Mouse (Mus musculus) lung, embryonic 15.5 days (tissue): Measurements from ENCODE around the gene Slc6a20b. TPM values are rescaled to one million over a fixed set of nuclear protein-coding genes. Genes with fewer than 3 reads are reported as not detected.

Source experiments
- ATAC-seq: fragments of 200-750 bp; cut with Nextera tagmentation; 2 replicates; pipeline ENCODE4 v1.8.0; 2017; ENCODE audit warnings: moderate number of reproducible peaks, borderline replicate concordance; ENCODE audit not compliant: low FRiP score, low TSS enrichment; ENCODE audit errors: extremely low read depth
- H3K27ac ChIP-seq: fragments of 300-500 bp; sonication (generic); 2 replicates; pipeline ENCODE4 v1.5.1; 2015; ENCODE audit warnings: moderate library complexity, mild to moderate bottlenecking, inconsistent platforms
- H3K27me3 ChIP-seq: fragments of 300-500 bp; sonication (generic); 2 replicates; pipeline ENCODE4 v1.6.1; 2015; ENCODE audit warnings: inconsistent platforms
- H3K36me3 ChIP-seq: fragments of 300-500 bp; sonication (generic); 2 replicates; pipeline ENCODE4 v1.6.1; 2015; ENCODE audit warnings: inconsistent platforms
- H3K4me1 ChIP-seq: fragments of 300-500 bp; sonication (generic); 2 replicates; pipeline ENCODE4 v1.6.1; 2015; ENCODE audit warnings: inconsistent platforms
- H3K4me2 ChIP-seq: fragments of 300-500 bp; sonication (generic); 2 replicates; pipeline ENCODE4 v1.6.1; 2015; ENCODE audit warnings: inconsistent platforms, mild to moderate bottlenecking, moderate library complexity
- H3K4me3 ChIP-seq: fragments of 300-500 bp; sonication (generic); 2 replicates; pipeline ENCODE4 v1.5.1; 2015; ENCODE audit warnings: mild to moderate bottlenecking, inconsistent platforms
- H3K9ac ChIP-seq: fragments of 300-500 bp; sonication (generic); 2 replicates; pipeline ENCODE4 v1.6.1; 2015; ENCODE audit warnings: inconsistent platforms
- H3K9me3 ChIP-seq: fragments of 300-500 bp; sonication (generic); 2 replicates; pipeline ENCODE4 v1.6.1; 2016; ENCODE audit warnings: inconsistent platforms
- WGBS: fragments of 180-500 bp; shearing (Covaris S2); methylation state at CpG from one replicate; pipeline ENCODE4 v1.1.7; 2015; 5-methylcytosine and 5-hydroxymethylcytosine counted together
- polyA plus RNA-seq: library from polyadenylated mRNA; unstranded; fragments of >200 nt; fragmentation: Nextera tagmentation; extraction: Ambion mirVana; gene quantifications from 2 replicates; pipeline ENCODE4 v1.2.1, GENCODE M21; 2015

Slc6a20b gene
- polyA plus RNA-seq, 1 experiment from 2014 or later = 0.15 TPM

DNA sequence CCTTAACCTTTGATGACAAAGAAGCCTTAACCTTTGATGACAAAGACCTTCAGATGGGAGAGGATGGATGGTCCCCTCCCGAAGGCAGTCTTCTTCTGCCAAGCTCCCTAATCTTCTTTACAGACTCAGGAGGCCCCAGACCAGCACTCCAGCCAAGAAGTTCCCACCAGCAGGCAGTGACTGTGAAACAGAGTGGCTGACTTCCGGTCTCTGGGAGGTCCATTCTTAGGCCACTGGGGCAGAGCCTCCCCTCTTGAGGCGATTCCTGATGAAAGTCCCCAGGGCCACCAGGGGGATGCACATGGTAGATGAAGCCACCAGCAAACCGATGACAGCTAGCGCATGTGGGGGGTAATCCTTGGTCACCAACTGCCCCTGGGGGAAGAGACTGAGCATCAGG is 4.4 kb upstream of the Slc6a20b start:
- 55% methylated on average over 5 of the region's 5 CpGs for WGBS
- Histone ChIP-seq H3K4me2 (no peak overlapping the region), H3K27ac (no peak overlapping the region), H3K36me3 (no peaks in the 10 kb centered on the region), H3K9me3 (no peaks in the 10 kb centered on the region), H3K27me3 (no peaks in the 10 kb centered on the region), H3K9ac (no peak overlapping the region), H3K4me3 (no peak overlapping the region), H3K4me1 (no peaks in the 10 kb centered on the region)
- ATAC-seq = no peak

DNA sequence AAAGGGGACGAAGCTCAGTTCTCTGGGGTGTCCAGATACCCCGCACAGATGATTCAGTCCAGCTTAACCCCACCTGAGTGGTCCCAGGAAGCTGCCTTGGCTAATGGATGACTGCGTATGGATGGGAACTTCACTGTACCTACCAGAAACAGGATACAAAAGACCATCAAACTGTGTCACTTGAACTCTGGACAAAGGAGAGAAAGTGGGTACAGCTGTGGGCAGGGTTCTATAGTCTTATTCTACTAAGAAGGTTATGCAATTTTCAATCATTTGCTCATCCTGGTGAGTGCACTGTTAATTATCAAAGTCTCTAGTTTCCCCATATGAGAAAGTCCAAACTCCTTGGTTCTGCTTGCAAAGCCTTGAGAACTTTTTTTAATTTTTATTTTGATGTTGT is 628 bp upstream of the Slc6a20b start:
- Histone ChIP-seq H3K27ac (no peak overlapping the region), H3K9ac (no peak overlapping the region), H3K27me3 (no peaks in the 10 kb centered on the region), H3K36me3 (no peaks in the 10 kb centered on the region), H3K9me3 (no peaks in the 10 kb centered on the region), H3K4me2 (no peak overlapping the region), H3K4me1 (no peaks in the 10 kb centered on the region), H3K4me3 (no peak overlapping the region)
- 77% methylated on average over 3 of the region's 3 CpGs for WGBS
- no peak for ATAC-seq

DNA sequence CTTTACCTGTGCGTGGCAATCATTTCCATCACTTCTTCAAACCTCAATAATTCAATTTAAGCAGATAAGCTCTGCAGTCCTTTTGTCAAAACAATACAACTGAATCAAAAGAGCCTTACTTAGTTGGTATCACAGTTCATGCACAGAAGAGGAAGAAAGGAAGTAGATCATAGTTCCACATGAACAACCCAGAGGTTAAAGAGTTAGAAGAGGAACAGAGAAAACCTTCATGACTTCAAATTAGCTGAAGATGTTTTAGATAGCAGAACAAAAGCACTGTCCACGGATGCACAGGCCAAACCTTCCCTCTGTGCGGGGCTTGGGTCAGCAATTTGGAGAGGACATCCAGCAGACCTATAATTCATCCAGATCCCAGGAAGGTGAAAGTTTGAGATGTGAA is 699 bp downstream of the Slc6a20b start:
- H3K4me1 ChIP-seq = no peaks in the 10 kb centered on the region
- 80% methylated on average over 3 of the region's 3 CpGs for WGBS

DNA sequence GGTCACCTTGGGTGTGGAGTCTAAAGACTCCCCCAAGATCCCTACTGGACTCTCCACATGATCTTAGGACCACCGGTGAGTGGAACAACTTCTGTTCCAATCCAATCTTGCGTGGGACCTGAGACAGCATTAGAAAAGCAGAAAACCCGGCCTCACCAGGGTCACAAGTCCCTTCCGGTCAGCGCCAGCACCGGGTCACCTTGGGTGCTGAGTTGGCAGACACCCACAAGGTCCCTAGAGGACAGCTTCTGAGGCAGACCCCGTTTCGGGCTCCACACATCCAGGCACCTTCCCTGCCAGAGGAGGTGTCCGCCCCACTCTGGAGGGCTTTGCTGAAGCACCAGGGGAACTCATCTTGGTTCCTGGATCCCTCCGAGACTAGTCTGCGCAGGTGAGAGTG is 6.5 kb downstream of the Slc6a20b start:
- H3K9me3 ChIP-seq = no peaks in the 10 kb centered on the region
- ATAC-seq = no peak
- H3K27me3 ChIP-seq = no peaks in the 10 kb centered on the region
- 90% methylated on average over 11 of the region's 11 CpGs for WGBS
- H3K27ac ChIP-seq = no peak overlapping the region
- H3K36me3 ChIP-seq = no peaks in the 10 kb centered on the region
- no peak overlapping the region for H3K4me3 ChIP-seq
- no peaks in the 10 kb centered on the region for H3K4me1 ChIP-seq
- H3K4me2 ChIP-seq = no peak overlapping the region
- H3K9ac ChIP-seq = no peak overlapping the region

More for the DNA sequence above, 699 bp downstream of the Slc6a20b start:
- no peak overlapping the region for H3K27ac ChIP-seq
- no peak for ATAC-seq
- no peaks in the 10 kb centered on the region for H3K36me3 ChIP-seq
- H3K4me2 ChIP-seq = no peak overlapping the region
- H3K9ac ChIP-seq = no peak overlapping the region
- H3K4me3 ChIP-seq = no peak overlapping the region
- no peaks in the 10 kb centered on the region for H3K27me3 ChIP-seq
- no peaks in the 10 kb centered on the region for H3K9me3 ChIP-seq

DNA sequence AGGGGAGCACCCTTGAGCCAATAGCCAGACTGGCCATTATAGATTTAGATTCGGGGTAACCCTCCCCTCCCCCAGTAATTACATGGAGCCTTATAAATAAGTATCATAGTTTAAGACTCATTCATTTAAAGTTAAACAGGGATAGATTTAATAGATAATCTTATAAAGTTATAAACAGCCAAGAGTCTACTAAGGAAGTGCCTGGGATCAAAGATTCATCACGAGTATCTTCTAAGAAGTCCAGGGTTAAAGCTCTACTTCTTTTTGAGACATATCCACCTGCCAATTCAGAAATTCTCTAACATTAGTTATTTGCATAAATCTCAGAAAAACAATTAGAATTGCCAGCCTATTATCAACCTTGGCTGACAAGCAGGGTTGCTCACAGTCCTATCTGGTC is 7.6 kb downstream of the Slc6a20b start:
- Histone ChIP-seq H3K36me3 (no peaks in the 10 kb centered on the region), H3K4me2 (no peak overlapping the region), H3K9me3 (no peaks in the 10 kb centered on the region), H3K27ac (no peak overlapping the region), H3K9ac (no peak overlapping the region), H3K4me3 (no peak overlapping the region), H3K27me3 (no peaks in the 10 kb centered on the region), H3K4me1 (no peaks in the 10 kb centered on the region)
- ATAC-seq = no peak
- 74% methylated on average over 2 of the region's 2 CpGs for WGBS

DNA sequence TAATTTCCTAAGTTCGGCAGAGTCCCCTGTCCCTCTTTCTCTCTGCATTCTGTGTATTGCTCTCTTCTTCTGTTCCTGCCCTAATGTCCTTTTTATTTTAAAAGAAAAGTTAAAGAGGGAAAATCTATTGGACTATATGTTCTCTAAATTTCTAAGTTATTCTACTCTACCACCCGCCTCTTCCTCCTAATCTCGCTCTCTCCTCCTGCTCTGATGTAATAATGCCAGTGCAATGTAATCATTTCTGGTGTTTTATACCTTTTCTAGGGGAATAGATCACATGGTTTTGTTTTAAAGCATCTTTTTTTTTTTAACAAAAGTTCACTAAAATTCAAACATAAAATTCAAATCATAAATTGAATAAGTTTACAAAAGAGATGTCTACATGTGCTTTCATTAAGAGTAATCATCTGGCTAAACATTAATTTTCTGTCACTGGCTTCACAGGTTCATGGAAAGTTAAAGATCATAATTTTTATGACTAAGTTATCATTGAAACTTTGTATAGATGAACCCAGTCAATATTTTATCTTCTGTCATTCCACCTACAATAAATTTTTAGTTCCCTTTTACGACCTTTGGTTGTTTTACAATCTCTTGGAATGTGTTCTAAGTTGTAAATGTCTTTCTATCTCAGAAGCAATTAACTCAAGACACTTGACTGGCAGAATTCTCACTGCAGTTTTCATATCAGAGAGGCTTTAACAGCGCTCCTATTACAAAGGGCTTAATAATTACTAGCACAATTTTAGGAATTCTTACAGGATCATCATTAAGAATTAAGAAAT is 11.9 kb downstream of the Slc6a20b start:
- no peaks in the 10 kb centered on the region for H3K36me3 ChIP-seq
- H3K4me3 ChIP-seq = no peak overlapping the region
- no peak overlapping the region for H3K9ac ChIP-seq
- 81% methylated on average over 5 of the region's 5 CpGs for WGBS
- H3K9me3 ChIP-seq = no peaks in the 10 kb centered on the region
- no peaks in the 10 kb centered on the region for H3K27me3 ChIP-seq
- no peak for ATAC-seq
- no peak overlapping the region for H3K4me2 ChIP-seq
- no peak overlapping the region for H3K27ac ChIP-seq
- H3K4me1 ChIP-seq = no peaks in the 10 kb centered on the region

DNA sequence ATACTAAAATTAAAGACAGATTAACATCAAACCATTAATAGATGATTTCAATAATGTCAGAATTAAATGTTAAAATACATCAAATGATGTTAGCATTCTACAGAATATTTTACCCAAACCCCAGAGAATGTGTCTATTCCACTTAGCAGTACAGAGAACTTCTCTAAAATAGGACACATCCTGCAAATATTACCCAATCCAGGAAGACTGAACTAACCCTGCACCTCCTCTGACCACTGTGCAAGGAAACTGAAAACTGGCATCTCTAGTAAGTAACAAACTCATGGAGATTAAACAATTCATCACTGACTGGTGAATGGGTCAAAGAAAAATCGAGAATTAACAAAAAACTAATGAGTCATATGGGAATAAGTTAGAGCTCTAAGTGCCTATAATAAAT is 30.8 kb downstream of the Slc6a20b start:
- Histone ChIP-seq H3K4me1 (no peaks in the 10 kb centered on the region), H3K4me2 (no peak overlapping the region), H3K9me3 (no peaks in the 10 kb centered on the region), H3K27ac (no peak overlapping the region), H3K27me3 (no peaks in the 10 kb centered on the region), H3K36me3 (no peaks in the 10 kb centered on the region), H3K4me3 (no peak overlapping the region), H3K9ac (no peak overlapping the region)
- no peak for ATAC-seq
- WGBS = 66% methylated on average over 1 of the region's 1 CpGs

DNA sequence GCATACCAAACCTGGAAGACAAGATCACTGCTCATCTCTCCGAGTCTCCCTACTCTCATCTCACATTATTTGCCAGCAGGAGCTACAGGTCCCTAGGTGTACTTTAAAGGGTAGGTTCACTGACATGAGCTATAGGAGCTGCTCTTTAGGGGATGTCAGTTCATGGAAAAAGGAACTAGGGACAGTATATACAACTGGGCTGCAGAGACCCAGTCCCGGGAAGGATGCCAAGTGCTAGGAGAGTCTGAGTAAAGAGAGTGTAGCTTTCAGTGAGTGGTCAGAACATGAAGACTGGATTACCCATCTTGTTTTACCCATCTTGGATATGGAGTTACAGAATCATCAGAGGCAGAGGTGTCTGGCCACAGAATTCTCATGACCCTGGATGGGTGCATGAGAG is 35.0 kb downstream of the Slc6a20b start:
- no peak overlapping the region for H3K4me3 ChIP-seq
- WGBS = 86% methylated on average over 2 of the region's 2 CpGs
- H3K4me2 ChIP-seq = no peak overlapping the region
- no peaks in the 10 kb centered on the region for H3K4me1 ChIP-seq
- H3K9me3 ChIP-seq = no peaks in the 10 kb centered on the region
- ATAC-seq = no peak
- no peak overlapping the region for H3K27ac ChIP-seq
- H3K27me3 ChIP-seq = no peaks in the 10 kb centered on the region
- no peak overlapping the region for H3K9ac ChIP-seq
- H3K36me3 ChIP-seq = peaks cover 14% of the 10 kb centered on the region; the same call in 1 of the 2 replicates

DNA sequence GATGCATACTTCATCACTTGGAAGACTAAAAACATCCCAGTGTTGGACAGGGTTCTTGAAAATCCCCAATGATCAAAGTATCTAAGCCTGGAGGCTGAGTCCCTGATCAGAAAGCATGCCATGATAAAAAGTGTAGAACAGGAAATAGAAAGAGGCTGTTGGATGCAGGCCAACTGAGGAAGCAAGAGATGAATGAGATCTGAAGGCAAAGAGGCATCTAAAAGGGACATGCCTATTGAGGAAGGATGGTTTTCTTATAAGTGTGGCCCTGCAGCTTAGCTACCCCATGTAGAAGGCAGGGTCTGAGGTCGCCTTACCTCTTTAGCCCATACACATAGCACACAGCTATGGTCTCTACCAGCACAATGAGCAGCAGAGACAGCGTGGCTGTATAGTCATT is 35.5 kb downstream of the Slc6a20b start:
- WGBS = 81% methylated on average over 2 of the region's 2 CpGs
- no peak for ATAC-seq
- H3K9me3 ChIP-seq = no peaks in the 10 kb centered on the region
- H3K9ac ChIP-seq = no peak overlapping the region
- no peaks in the 10 kb centered on the region for H3K27me3 ChIP-seq
- H3K36me3 ChIP-seq = peaks cover 14% of the 10 kb centered on the region; the same call in 1 of the 2 replicates
- no peak overlapping the region for H3K27ac ChIP-seq
- no peak overlapping the region for H3K4me3 ChIP-seq
- no peak overlapping the region for H3K4me2 ChIP-seq
- no peaks in the 10 kb centered on the region for H3K4me1 ChIP-seq

DNA sequence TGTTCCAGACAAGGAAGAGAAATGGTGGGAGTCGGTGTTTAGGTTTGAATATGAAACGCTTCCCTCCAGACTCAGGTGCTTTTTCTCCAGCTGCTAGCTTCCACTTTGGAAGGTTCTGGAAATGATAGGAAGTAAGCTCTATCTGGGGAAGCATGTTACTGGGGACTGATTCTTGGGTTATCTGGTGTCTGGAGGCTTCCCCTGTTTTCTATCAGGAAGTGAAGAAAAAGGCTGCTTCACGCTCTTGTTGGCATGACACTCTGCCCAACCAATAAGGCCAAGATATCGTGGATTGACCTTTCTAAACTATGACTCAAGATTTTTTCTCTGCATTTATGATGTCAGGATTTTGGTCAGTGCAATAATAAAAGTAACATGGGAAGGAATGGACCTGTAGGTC is 37.2 kb downstream of the Slc6a20b start:
- H3K27ac ChIP-seq = no peak overlapping the region
- peaks cover 14% of the 10 kb centered on the region; the same call in 1 of the 2 replicates for H3K36me3 ChIP-seq
- no peak overlapping the region for H3K4me3 ChIP-seq
- no peak overlapping the region for H3K4me2 ChIP-seq
- H3K27me3 ChIP-seq = no peaks in the 10 kb centered on the region
- H3K4me1 ChIP-seq = no peaks in the 10 kb centered on the region
- WGBS = 94% methylated on average over 4 of the region's 4 CpGs
- H3K9ac ChIP-seq = no peak overlapping the region
- no peaks in the 10 kb centered on the region for H3K9me3 ChIP-seq
- ATAC-seq = no peak

DNA sequence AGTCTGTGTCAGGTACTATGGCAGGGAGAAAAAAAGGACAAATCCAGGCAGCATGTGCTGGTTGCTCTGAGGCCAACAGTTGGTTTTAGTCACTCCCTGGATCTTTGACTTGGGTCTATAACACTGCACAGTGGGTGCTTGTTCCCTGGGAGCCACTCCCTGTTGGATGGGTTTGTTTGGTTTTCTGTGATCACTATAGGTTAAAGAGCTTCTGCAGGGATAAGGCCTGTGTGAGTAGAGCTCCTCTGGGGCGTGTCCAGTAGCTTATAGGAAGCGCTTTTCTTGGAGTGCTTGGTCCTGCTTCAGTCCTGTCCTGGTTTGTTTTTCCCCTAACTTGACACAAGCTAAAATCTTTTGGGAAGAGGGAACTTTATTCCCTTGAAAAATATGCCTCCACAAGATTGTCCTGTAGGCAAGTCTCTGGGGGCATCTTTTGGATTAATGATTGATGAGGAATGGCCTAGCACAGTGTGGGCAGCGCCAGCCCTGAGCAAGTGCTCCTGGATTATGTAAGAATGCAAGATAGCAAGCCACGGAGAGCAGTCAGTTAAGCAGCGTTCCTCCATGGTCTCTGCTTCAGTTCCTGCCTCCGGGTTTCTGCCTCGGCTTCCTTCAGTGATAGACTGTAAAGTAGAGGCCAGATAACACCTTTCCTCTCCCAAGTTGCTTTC is 43.0 kb downstream of the Slc6a20b start:
- H3K4me1 ChIP-seq = no peaks in the 10 kb centered on the region
- no peak overlapping the region for H3K9ac ChIP-seq
- WGBS = 68% methylated on average over 7 of the region's 7 CpGs
- no peaks in the 10 kb centered on the region for H3K9me3 ChIP-seq
- no peak overlapping the region for H3K27ac ChIP-seq
- no peaks in the 10 kb centered on the region for H3K27me3 ChIP-seq
- H3K4me2 ChIP-seq = no peak overlapping the region
- H3K4me3 ChIP-seq = no peak overlapping the region
- H3K36me3 ChIP-seq = peaks cover 31% of the 10 kb centered on the region
- no peak for ATAC-seq

DNA sequence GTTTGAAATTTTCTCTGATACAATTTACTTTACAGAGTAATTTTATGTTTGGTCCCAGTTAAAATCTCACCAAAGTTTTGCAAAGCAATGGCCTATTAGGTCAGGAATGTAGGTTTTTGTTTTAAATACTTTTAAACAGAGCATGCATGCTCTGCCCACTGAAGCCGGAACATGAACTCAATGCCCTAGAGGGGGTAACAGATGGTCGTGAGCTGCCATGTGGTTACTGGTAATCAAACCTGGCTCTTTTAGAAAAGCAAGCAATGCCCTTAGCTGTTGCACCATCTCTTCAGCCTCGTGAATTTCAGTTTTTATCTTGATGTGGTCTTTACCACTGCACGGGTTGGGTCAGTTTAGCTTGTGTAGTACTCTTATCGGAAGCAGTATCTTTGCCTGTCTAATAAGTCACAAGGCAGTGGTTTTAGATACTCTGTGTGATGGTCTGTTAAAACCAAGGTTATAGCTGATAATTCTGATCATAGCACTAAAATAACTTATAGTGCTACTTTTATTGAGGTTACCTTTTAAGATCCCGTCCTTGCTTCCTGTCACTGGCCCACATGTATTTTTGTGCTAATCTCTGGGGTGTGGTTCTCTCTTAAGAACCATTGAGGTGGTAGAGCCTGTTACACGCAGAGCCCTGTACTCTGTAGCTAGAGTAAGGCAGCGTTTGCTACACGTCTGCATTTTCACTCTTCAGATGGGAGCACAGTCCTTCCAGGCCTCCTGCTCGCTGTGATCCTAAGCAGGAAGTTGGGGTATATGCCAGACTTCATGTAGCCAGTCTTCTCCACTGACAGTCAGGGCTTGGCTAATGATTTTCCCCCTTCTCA is 54.8 kb downstream of the Slc6a20b start:
- peaks cover 36% of the 10 kb centered on the region for H3K36me3 ChIP-seq
- no peak for ATAC-seq
- 87% methylated on average over 10 of the region's 10 CpGs for WGBS

More for the DNA sequence above, 54.8 kb downstream of the Slc6a20b start:
- H3K4me3 ChIP-seq = no peak overlapping the region
- no peak overlapping the region for H3K4me2 ChIP-seq
- no peaks in the 10 kb centered on the region for H3K27me3 ChIP-seq
- H3K27ac ChIP-seq = no peak overlapping the region
- H3K9me3 ChIP-seq = no peaks in the 10 kb centered on the region
- H3K9ac ChIP-seq = no peak overlapping the region
- H3K4me1 ChIP-seq = no peaks in the 10 kb centered on the region
